Mouse (Mus musculus): ENCODE measurements at regions not wholly inside any gene's neighbourhood (a gene's known extent, or its start where the extent isn't known, plus 50 kb on each side); places are given as distances from the start of the nearest gene placed in this dataset. TPM values are rescaled to one million over a fixed set of nuclear protein-coding genes. Genes with fewer than 3 reads are reported as not detected.

GRCm38 (mm10) chr16:3271819-3272490, 318.9 kb upstream of the Olfr161 start:
- Histone ChIP-seq H3K36me3 (no peaks in the 10 kb centered on the region), H3K27me3 (no peaks in the 10 kb centered on the region), H3K9me3 (replicated peaks) (peaks cover 38% of the 10 kb centered on the region), H3K4me1 (no peaks in the 10 kb centered on the region), H3K9ac (no peak overlapping the region), H3K4me2 (replicated peaks) (no peak overlapping the region), H3K4me3 (replicated peaks) (no peak overlapping the region), H3K27ac (replicated peaks) (no peak overlapping the region)
- 0 out of 2 replicates have a peak, but pooled peaks have one; percentile 24 for ATAC-seq (ENCODE audit: insufficient number of reproducible peaks, low FRiP score, low TSS enrichment, low read depth)
- 51% methylated on average over 2 of the region's 2 CpGs for WGBS

- no peaks in the 10 kb centered on the region for H3K36me3 ChIP-seq
- no peak overlapping the region for H3K4me2 ChIP-seq (replicated peaks)
- H3K9me3 ChIP-seq (replicated peaks): peaks cover 37% of the 10 kb centered on the region
- H3K27ac ChIP-seq (replicated peaks): no peak overlapping the region
- H3K4me1 ChIP-seq: no peaks in the 10 kb centered on the region
- no peak overlapping the region for H3K9ac ChIP-seq
- H3K4me3 ChIP-seq (replicated peaks): no peak overlapping the region
- ATAC-seq (ENCODE audit: insufficient number of reproducible peaks, low FRiP score, low TSS enrichment, low read depth): no peak
- H3K27me3 ChIP-seq: no peaks in the 10 kb centered on the region
- WGBS: 84% methylated on average over 2 of the region's 2 CpGs
Measured at GRCm38 (mm10) chr16:3273427-3273826, 317.4 kb upstream of the Olfr161 start.

Small RNAs in the stretch of these regions (microRNA-seq; reads per million reads assigned to microRNA genes)
- gene Gm23215 (ENCODE audit: borderline number of aligned reads): not detected
